Mouse (Mus musculus) heart, postnatal 0 days (tissue): ENCODE measurements at regions not wholly inside any gene's neighbourhood (a gene's known extent, or its start where the extent isn't known, plus 50 kb on each side); places are given as distances from the start of the nearest gene placed in this dataset.

Experiments used
- CTCF ChIP-seq: IDR thresholded peaks from 2 replicates; pipeline ENCODE4 v1.5.1; 2016; ENCODE audit warnings: antibody characterized with exemption, control low read depth, low read depth
- EP300 ChIP-seq: IDR thresholded peaks from 2 replicates; pipeline ENCODE4 v1.6.1; 2016; ENCODE audit warnings: antibody characterized with exemption, low read depth

DNA sequence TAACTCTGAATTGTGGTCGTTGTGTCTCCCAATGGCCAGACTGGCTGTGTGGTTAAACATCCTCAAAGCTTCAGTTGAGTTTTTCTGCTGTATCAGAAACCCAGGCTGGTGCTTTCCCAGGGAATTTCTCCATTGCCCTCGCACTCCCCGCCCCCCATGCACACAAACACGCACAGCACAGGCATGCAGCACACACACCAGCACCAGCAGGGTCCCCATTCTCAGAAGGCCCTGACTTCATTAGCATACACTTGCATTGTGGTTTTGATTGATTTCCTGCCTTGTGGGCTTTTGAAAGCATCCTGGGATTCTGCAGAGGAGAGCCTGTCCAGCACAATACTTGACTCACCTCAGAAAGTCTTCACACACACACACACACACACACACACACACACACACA is 65.3 kb downstream of the Ifng start:
- no peak for TF ChIP-seq CTCF
- no peak for TF ChIP-seq EP300
